Mouse (Mus musculus) intestine, embryonic 14.5 days (tissue): ENCODE data around the gene Rnf25. TPM values are rescaled to one million over a fixed set of nuclear protein-coding genes. Genes with fewer than 3 reads are reported as not detected.

ENCODE experiments used
- ATAC-seq: fragments of 200-750 bp; cut with Nextera tagmentation; replicated peaks from 2 replicates; pipeline ENCODE4 v1.8.0; 2017; ENCODE audit warnings: low read depth, moderate number of reproducible peaks, moderate TSS enrichment, moderate library complexity; ENCODE audit not compliant: low FRiP score, low TSS enrichment
- DNase-seq: peaks from one replicate; pipeline ENCODE4 v3.0.0-alpha.2; 2018; ENCODE audit warnings: low spot score
- H3K27ac ChIP-seq: fragments of 300-500 bp; sonication (generic); 2 replicates; pipeline ENCODE4 v1.5.1; 2014; ENCODE audit warnings: low read depth, mild to moderate bottlenecking, control low read depth
- H3K27me3 ChIP-seq: fragments of 300-500 bp; sonication (generic); replicated peaks from 2 replicates; pipeline ENCODE4 v1.6.1; 2014; ENCODE audit warnings: low read length, control low read depth; ENCODE audit not compliant: control insufficient read depth, insufficient read depth
- H3K36me3 ChIP-seq: fragments of 300-500 bp; sonication (generic); 2 replicates; pipeline ENCODE4 v1.6.1; 2014; ENCODE audit warnings: low read length, control low read depth; ENCODE audit not compliant: control insufficient read depth, insufficient read depth
- H3K4me1 ChIP-seq: fragments of 300-500 bp; sonication (generic); replicated peaks from 2 replicates; pipeline ENCODE4 v1.6.1; 2014; ENCODE audit warnings: low read length, control low read depth, mixed read lengths; ENCODE audit not compliant: control insufficient read depth, insufficient read depth
- H3K4me2 ChIP-seq: fragments of 300-500 bp; sonication (generic); 2 replicates; pipeline ENCODE4 v1.6.1; 2014; ENCODE audit warnings: low read length
- H3K4me3 ChIP-seq: fragments of 300-500 bp; sonication (generic); 2 replicates; pipeline ENCODE4 v1.5.1; 2014; ENCODE audit warnings: low read depth, low read length, control low read depth, mixed read lengths
- H3K9ac ChIP-seq: fragments of 300-500 bp; sonication (generic); 2 replicates; pipeline ENCODE4 v1.6.1; 2014; ENCODE audit warnings: mild to moderate bottlenecking, low read length
- H3K9me3 ChIP-seq: fragments of 300-500 bp; sonication (generic); 2 replicates; pipeline ENCODE4 v1.6.1; 2016; ENCODE audit warnings: low read length, control low read depth; ENCODE audit not compliant: control insufficient read depth
- WGBS: fragments of 180-500 bp; shearing (Covaris S2); extraction: QIAGEN DNeasy Blood & Tissue Kit; methylation state at CpG from one replicate; pipeline ENCODE4 v1.1.7; 2014; 5-methylcytosine and 5-hydroxymethylcytosine counted together
- microRNA-seq: library from miRNA; unstranded; fragments of <30 nt; microRNA quantifications from one replicate; pipeline ENCODE4, GENCODE M21; 2016
- polyA plus RNA-seq: library from polyadenylated mRNA; unstranded; fragments of >200 nt; fragmentation: Nextera tagmentation; extraction: Ambion mirVana; gene quantifications from 2 replicates; pipeline ENCODE4 v1.2.1, GENCODE M21; 2014

The Rnf25 gene
- polyA plus RNA-seq, 1 experiment from 2014 or later: 7.5 TPM

- Histone ChIP-seq H3K27ac (no peak within 1 kb of the TSS), H3K9me3 (no peaks in the 10 kb centered on the region), H3K4me3 (no peak within 1 kb of the TSS), H3K4me1 (no peaks in the 10 kb centered on the region), H3K4me2 (no peak within 1 kb of the TSS), H3K36me3 (no peaks in the 10 kb centered on the region), H3K27me3 (no peaks in the 10 kb centered on the region), H3K9ac (no peak within 1 kb of the TSS)
- WGBS: 84% methylated on average over 4 of the region's 4 CpGs
- no peak for ATAC-seq
- DNase-seq: no peak
Observed at GRCm38 (mm10) chr1:74544184-74544583, 57.0 kb downstream of the Rnf25 start, which contains the start of gene Usp37. Gene Usp37 (minus strand): TSS chr1:74544284.

Small RNA genes within 50 kb of the gene (microRNA-seq; reads per million reads assigned to microRNA genes)
- gene Gm25035: not detected

Other genes starting within 250 kb of the Rnf25 start
- 0.60 and 0.82 TPM in 2 replicates for gene Catip, start 239.3 kb downstream of the Rnf25 start, polyA plus RNA-seq
- gene Slc11a1, start 226.2 kb downstream of the Rnf25 start, polyA plus RNA-seq: 5.9 and 6.6 TPM in 2 replicates
- 86.8 and 87.1 TPM in 2 replicates for gene Ctdsp1, start 209.9 kb downstream of the Rnf25 start, polyA plus RNA-seq
- gene Vil1, start 192.0 kb downstream of the Rnf25 start, polyA plus RNA-seq: 58.1 and 64.7 TPM in 2 replicates
- gene Cnot9, start 95.3 kb downstream of the Rnf25 start, polyA plus RNA-seq: 76.8 and 77.8 TPM in 2 replicates
- gene Plcd4, start 58.5 kb downstream of the Rnf25 start, polyA plus RNA-seq: 0.39 and 0.69 TPM in 2 replicates
- 34.8 and 40.6 TPM in 2 replicates for gene Usp37, start 57.1 kb downstream of the Rnf25 start, polyA plus RNA-seq
- 6.8 and 7.4 TPM in 2 replicates for gene Zfp142, start 13.2 kb downstream of the Rnf25 start, polyA plus RNA-seq
- gene Bcs1l, start 13.1 kb downstream of the Rnf25 start, polyA plus RNA-seq: 20.1 and 23.4 TPM in 2 replicates
- gene Stk36, start within 50 bp of the Rnf25 start, polyA plus RNA-seq: 5.1 TPM in 2 replicates
- gene Ttll4, start 60.3 kb upstream of the Rnf25 start, polyA plus RNA-seq: 21.8 and 26.3 TPM in 2 replicates
- gene Cyp27a1, start 112.2 kb upstream of the Rnf25 start, polyA plus RNA-seq: 6.4 and 8.9 TPM in 2 replicates
- 0.09 TPM in 2 replicates for gene Prkag3, start 147.8 kb upstream of the Rnf25 start, polyA plus RNA-seq
- 0.22 and 0.31 TPM in 2 replicates for gene Wnt6, start 170.5 kb upstream of the Rnf25 start, polyA plus RNA-seq
- 0.26 and 0.30 TPM in 2 replicates for gene Wnt10a, start 190.1 kb upstream of the Rnf25 start, polyA plus RNA-seq